Mouse (Mus musculus) G1E (cell line): Measurements from ENCODE around the gene Timm8b.

Experiments used
- CTCF ChIP-seq: IDR thresholded peaks from 2 replicates; pipeline ENCODE4 v1.5.1; 2012; ENCODE audit warnings: low read depth, low read length, inconsistent platforms, mixed read lengths
- GATA1 ChIP-seq: IDR thresholded peaks from 2 replicates; pipeline ENCODE4 v1.6.1; 2012; ENCODE audit warnings: borderline replicate concordance, low read length, inconsistent platforms, mixed read lengths
- POLR2AphosphoS5 ChIP-seq: IDR thresholded peaks from 2 replicates; pipeline ENCODE4 v1.6.1; 2012; ENCODE audit warnings: low read depth, low read length, inconsistent platforms; ENCODE audit not compliant: insufficient replicate concordance

GRCm38 (mm10) chr9:50586955-50587354 is 16.8 kb upstream of the Timm8b start:
- TF ChIP-seq CTCF (no peak), GATA1 (no peak), POLR2AphosphoS5 (no peak)
